Mouse (Mus musculus): ENCODE results near the gene Mlxip. TPM values are rescaled to one million over a fixed set of nuclear protein-coding genes. Genes with fewer than 3 reads are reported as not detected.

The Mlxip gene
- polyA plus RNA-seq, 1 experiment from 2014 or later, result 18.8 TPM

- 50% methylated on average over 4 of the region's 4 CpGs for WGBS
- DNase-seq (ENCODE audit: low spot score), result peak; percentile 76
- no peak overlapping the region for H3K27ac ChIP-seq
- H3K9me3 ChIP-seq, result no peaks in the 10 kb centered on the region
- H3K27me3 ChIP-seq (ENCODE audit: insufficient read depth, poor library complexity, severe bottlenecking), result no peaks in the 10 kb centered on the region
- no peaks in the 10 kb centered on the region for H3K4me1 ChIP-seq (replicated peaks)
- H3K4me3 ChIP-seq, result no peak overlapping the region
- H3K36me3 ChIP-seq, result peaks cover 72% of the 10 kb centered on the region
Observed at GRCm38 (mm10) chr5:123444069-123444468, 49.5 kb downstream of the Mlxip start.

GRCm38 (mm10) chr5:123444849-123445334, 50.3 kb downstream of the Mlxip start:
- Histone ChIP-seq H3K9me3 (no peaks in the 10 kb centered on the region), H3K4me1 (replicated peaks) (no peaks in the 10 kb centered on the region), H3K36me3 (peaks cover 81% of the 10 kb centered on the region), H3K4me3 (no peak overlapping the region), H3K27me3 (ENCODE audit: insufficient read depth, poor library complexity, severe bottlenecking) (no peaks in the 10 kb centered on the region), H3K27ac (no peak overlapping the region)
- 93% methylated on average over 5 of the region's 5 CpGs for WGBS
- DNase-seq (ENCODE audit: low spot score), result no peak

- Histone ChIP-seq H3K36me3 (peaks cover 98% of the 10 kb centered on the region), H3K4me1 (replicated peaks) (no peaks in the 10 kb centered on the region), H3K4me3 (no peak overlapping the region), H3K9me3 (no peaks in the 10 kb centered on the region), H3K27me3 (ENCODE audit: insufficient read depth, poor library complexity, severe bottlenecking) (no peaks in the 10 kb centered on the region), H3K27ac (no peak overlapping the region)
- DNase-seq (ENCODE audit: low spot score), result no peak
- 93% methylated on average over 7 of the region's 7 CpGs for WGBS
Observed at GRCm38 (mm10) chr5:123451886-123452285, 57.3 kb downstream of the Mlxip start.

GRCm38 (mm10) chr5:123461420-123461819, 66.8 kb downstream of the Mlxip start:
- DNase-seq (ENCODE audit: low spot score), result no peak
- Histone ChIP-seq H3K4me3 (no peak overlapping the region), H3K27ac (no peak overlapping the region), H3K36me3 (peaks cover 14% of the 10 kb centered on the region; the same call in 1 of the 2 replicates), H3K4me1 (replicated peaks) (no peaks in the 10 kb centered on the region), H3K27me3 (ENCODE audit: insufficient read depth, poor library complexity, severe bottlenecking) (no peaks in the 10 kb centered on the region), H3K9me3 (no peaks in the 10 kb centered on the region)
- 58% methylated on average over 5 of the region's 5 CpGs for WGBS

GRCm38 (mm10) chr5:123464638-123465037, 70.0 kb downstream of the Mlxip start:
- Histone ChIP-seq H3K4me3 (no peak overlapping the region), H3K27me3 (ENCODE audit: insufficient read depth, poor library complexity, severe bottlenecking) (no peaks in the 10 kb centered on the region), H3K27ac (no peak overlapping the region), H3K9me3 (no peaks in the 10 kb centered on the region), H3K36me3 (no peaks in the 10 kb centered on the region), H3K4me1 (replicated peaks) (no peaks in the 10 kb centered on the region)
- DNase-seq (ENCODE audit: low spot score), result no peak
- 86% methylated on average over 1 of the region's 1 CpGs for WGBS

GRCm38 (mm10) chr5:123470784-123471400, 76.3 kb downstream of the Mlxip start:
- Histone ChIP-seq H3K27ac (no peak overlapping the region), H3K4me3 (no peak overlapping the region)
- WGBS, result 55% methylated on average over 10 of the region's 10 CpGs

GRCm38 (mm10) chr5:123473817-123474216, 79.2 kb downstream of the Mlxip start:
- Histone ChIP-seq H3K4me3 (no peak overlapping the region), H3K36me3 (no peaks in the 10 kb centered on the region), H3K27me3 (ENCODE audit: insufficient read depth, poor library complexity, severe bottlenecking) (no peaks in the 10 kb centered on the region), H3K4me1 (replicated peaks) (no peaks in the 10 kb centered on the region; the same call in 1 of the 2 replicates), H3K9me3 (no peaks in the 10 kb centered on the region), H3K27ac (no peak overlapping the region)
- DNase-seq (ENCODE audit: low spot score), result no peak
- WGBS, result 74% methylated on average over 5 of the region's 5 CpGs

More at GRCm38 (mm10) chr5:123470784-123471400, 76.3 kb downstream of the Mlxip start:
- no peaks in the 10 kb centered on the region; the same call in 1 of the 2 replicates for H3K4me1 ChIP-seq (replicated peaks)
- DNase-seq (ENCODE audit: low spot score), result peak; percentile 41
- no peaks in the 10 kb centered on the region for H3K36me3 ChIP-seq
- no peaks in the 10 kb centered on the region for H3K27me3 ChIP-seq (ENCODE audit: insufficient read depth, poor library complexity, severe bottlenecking)
- no peaks in the 10 kb centered on the region for H3K9me3 ChIP-seq

- H3K27ac ChIP-seq, result no peak overlapping the region
- no peaks in the 10 kb centered on the region for H3K36me3 ChIP-seq
- no peak overlapping the region for H3K4me3 ChIP-seq
- no peak for DNase-seq (ENCODE audit: low spot score)
- peaks cover 14% of the 10 kb centered on the region for H3K4me1 ChIP-seq (replicated peaks)
- WGBS, result 88% methylated on average over 11 of the region's 11 CpGs
- peaks cover 7% of the 10 kb centered on the region for H3K27me3 ChIP-seq (ENCODE audit: insufficient read depth, poor library complexity, severe bottlenecking)
- no peaks in the 10 kb centered on the region for H3K9me3 ChIP-seq
Observed at GRCm38 (mm10) chr5:123487659-123488395, 93.2 kb downstream of the Mlxip start.

GRCm38 (mm10) chr5:123489112-123489785, 94.7 kb downstream of the Mlxip start, which contains the start of the genes Lrrc43 and Il31:
TSS of gene Lrrc43 (plus strand) at chr5:123489305.
TSS of gene Il31 (minus strand) at chr5:123489489.
- no peaks in the 10 kb centered on the region for H3K36me3 ChIP-seq
- WGBS, result 8% methylated on average over 25 of the region's 25 CpGs
- peak; percentile 60 for DNase-seq (ENCODE audit: low spot score)
- H3K27me3 ChIP-seq (ENCODE audit: insufficient read depth, poor library complexity, severe bottlenecking), result peaks cover 7% of the 10 kb centered on the region
- H3K4me3 ChIP-seq, result peak within 1 kb of the TSS; percentile 47
- no peak within 1 kb of the TSS for H3K27ac ChIP-seq
- H3K9me3 ChIP-seq, result no peaks in the 10 kb centered on the region
- H3K4me1 ChIP-seq (replicated peaks), result peaks cover 14% of the 10 kb centered on the region

GRCm38 (mm10) chr5:123489935-123490334, 95.3 kb downstream of the Mlxip start:
- no peak for DNase-seq (ENCODE audit: low spot score)
- no peaks in the 10 kb centered on the region for H3K9me3 ChIP-seq
- no peak overlapping the region for H3K4me3 ChIP-seq
- WGBS, result 50% methylated on average over 9 of the region's 9 CpGs
- no peak overlapping the region for H3K27ac ChIP-seq
- H3K27me3 ChIP-seq (ENCODE audit: insufficient read depth, poor library complexity, severe bottlenecking), result peaks cover 7% of the 10 kb centered on the region
- no peaks in the 10 kb centered on the region for H3K36me3 ChIP-seq
- peaks cover 14% of the 10 kb centered on the region for H3K4me1 ChIP-seq (replicated peaks)

- peaks cover 38% of the 10 kb centered on the region for H3K4me1 ChIP-seq (replicated peaks)
- no peak overlapping the region for H3K27ac ChIP-seq
- no peak for DNase-seq (ENCODE audit: low spot score)
- WGBS, result 48% methylated on average over 4 of the region's 4 CpGs
- no peaks in the 10 kb centered on the region for H3K9me3 ChIP-seq
- peaks cover 21% of the 10 kb centered on the region for H3K27me3 ChIP-seq (ENCODE audit: insufficient read depth, poor library complexity, severe bottlenecking)
- H3K4me3 ChIP-seq, result no peak overlapping the region
- H3K36me3 ChIP-seq, result no peaks in the 10 kb centered on the region
Observed at GRCm38 (mm10) chr5:123499717-123500116, 105.1 kb downstream of the Mlxip start.

- DNase-seq (ENCODE audit: low spot score), result no peak
- Histone ChIP-seq H3K4me1 (replicated peaks) (peaks cover 32% of the 10 kb centered on the region), H3K27me3 (ENCODE audit: insufficient read depth, poor library complexity, severe bottlenecking) (peaks cover 29% of the 10 kb centered on the region), H3K4me3 (no peak overlapping the region), H3K9me3 (no peaks in the 10 kb centered on the region), H3K36me3 (no peaks in the 10 kb centered on the region), H3K27ac (no peak overlapping the region)
- WGBS, result 82% methylated on average over 4 of the region's 4 CpGs
Observed at GRCm38 (mm10) chr5:123501973-123502372, 107.4 kb downstream of the Mlxip start.
